ENCODE assay signal across 12 mouse cellular contexts in genomic region chr19:34673476-34673875, GRCm38 (mm10). TPM values are rescaled to one million over a fixed set of nuclear protein-coding genes. Genes with fewer than 3 reads are reported as not detected.
A peak's percentile ranks its signal among the peaks of the same experiment; 100 is the strongest.
DNase-seq lines count a peak whose midpoint lies in the region; ATAC-seq and TF ChIP-seq lines count a peak whose summit lies in the region.
"Had no signal": no experiment of that assay in that cellular context is flagged by ENCODE, and none has a peak within 500 bp of the region (broad histone marks: within the 10 kb centered on the region; RNA-seq: fewer than 3 reads in every experiment).

No protein-coding gene starts in this region.

- H3K27me3 ChIP-seq in ES-Bruce4 (ENCODE audit: control insufficient read depth, insufficient read depth, low read length, poor library complexity, severe bottlenecking), result no peaks in the 10 kb centered on the region; the same call in 1 of the 2 replicates
- H3K27me3 ChIP-seq in cerebellum, adult 2 months (ENCODE audit: control insufficient read depth, insufficient read depth, low read length), result no peaks in the 10 kb centered on the region; the same call in 1 of the 2 replicates
- H3K27me3 ChIP-seq in neural tube, embryonic 15.5 days (replicated peaks), result no peaks in the 10 kb centered on the region
- H3K27me3 ChIP-seq: limb, embryonic 12.5 days; megakaryocyte, embryonic 14.5 days had no signal

- H3K27ac ChIP-seq in ES-Bruce4 (ENCODE audit: insufficient read depth, low read length), result no peak overlapping the region
- H3K27ac ChIP-seq in cerebellum, adult 2 months (ENCODE audit: insufficient read depth, low read length), result no peak overlapping the region
- no peak overlapping the region for H3K27ac ChIP-seq in neural tube, embryonic 15.5 days (replicated peaks)
- H3K27ac ChIP-seq: limb, embryonic 12.5 days had no signal

- no peaks in the 10 kb centered on the region for H3K36me3 ChIP-seq in ES-Bruce4 (ENCODE audit: control insufficient read depth, insufficient read depth, low read length, poor library complexity, severe bottlenecking)
- no peaks in the 10 kb centered on the region for H3K36me3 ChIP-seq in neural tube, embryonic 15.5 days
- H3K36me3 ChIP-seq: limb, embryonic 12.5 days had no signal

- H3K4me1 ChIP-seq in ES-Bruce4 (ENCODE audit: control insufficient read depth, insufficient read depth, low read length), result no peaks in the 10 kb centered on the region
- peaks cover 12% of the 10 kb centered on the region; the same call in 1 of the 2 replicates for H3K4me1 ChIP-seq in cerebellum, adult 2 months (ENCODE audit: control insufficient read depth, insufficient read depth, low read length)
- H3K4me1 ChIP-seq in neural tube, embryonic 15.5 days, result no peaks in the 10 kb centered on the region
- H3K4me1 ChIP-seq: limb, embryonic 12.5 days had no signal

- no peak for ATAC-seq in neural tube, embryonic 15.5 days (ENCODE audit: low FRiP score)
- ATAC-seq: intestine, embryonic 16.5 days had no signal

- no peaks in the 10 kb centered on the region for H3K9me3 ChIP-seq in ES-Bruce4 (replicated peaks; ENCODE audit: control insufficient read depth, insufficient read depth, low read length, poor library complexity, severe bottlenecking)
- H3K9me3 ChIP-seq in neural tube, embryonic 15.5 days (replicated peaks), result no peaks in the 10 kb centered on the region
- H3K9me3 ChIP-seq: limb, embryonic 12.5 days; megakaryocyte, embryonic 14.5 days had no signal

- TF ChIP-seq CTCF in ES-Bruce4 (IDR thresholded peaks at IDR 0.05; ENCODE audit: low read depth, low read length), result no peak
- no peak for TF ChIP-seq CTCF in cerebellum, adult 2 months (IDR thresholded peaks at IDR 0.05; ENCODE audit: borderline replicate concordance, insufficient read depth, low read depth, low read length)

- H3K9ac ChIP-seq in ES-Bruce4 (ENCODE audit: low read depth, poor library complexity, severe bottlenecking), result no peak overlapping the region
- no peak overlapping the region for H3K9ac ChIP-seq in neural tube, embryonic 15.5 days (replicated peaks)
- H3K9ac ChIP-seq: limb, embryonic 12.5 days had no signal

- TF ChIP-seq EP300 in ES-Bruce4 (IDR thresholded peaks at IDR 0.05; ENCODE audit: insufficient read depth, low read depth, low read length), result peak; percentile 77; the same call in 1 of the 2 replicates

- H3K4me3 ChIP-seq in ES-Bruce4 (ENCODE audit: low read depth, low read length), result no peak overlapping the region
- H3K4me3 ChIP-seq in cerebellum, adult 2 months (replicated peaks; ENCODE audit: insufficient read depth, low read depth, low read length), result peak overlapping the region; percentile 30
- H3K4me3 ChIP-seq in neural tube, embryonic 15.5 days (replicated peaks), result no peak overlapping the region
- H3K4me3 ChIP-seq: limb, embryonic 12.5 days; megakaryocyte, embryonic 14.5 days had no signal

- 7% methylated on average over 7 of the region's 7 CpGs for WGBS in cerebellum, adult 2 months
- 64% methylated on average over 7 of the region's 7 CpGs for WGBS in neural tube, embryonic 15.5 days

- no peak for TF ChIP-seq POLR2A in ES-Bruce4 (IDR thresholded peaks at IDR 0.05; ENCODE audit: insufficient read depth, low read length)
- TF ChIP-seq POLR2A in cerebellum, adult 2 months (IDR thresholded peaks at IDR 0.05; ENCODE audit: borderline replicate concordance, insufficient read depth, low read length), result no peak

- peak; percentile 9 for DNase-seq in gastrocnemius, adult 18-20 months (ENCODE audit: low spot score)
- no peak for DNase-seq in gastrocnemius, postnatal 10 days
- DNase-seq in cerebellum, adult 2 months, result peak; percentile 30 to 68
- peak; percentile 48 for DNase-seq in kidney, postnatal 14 days
- no peak for DNase-seq in natural killer cell, adult 2 months (ENCODE audit: low spot score in 2 of 2)
- no peak for DNase-seq in ovary, adult 18-20 months (ENCODE audit: low spot score)

- H3K4me2 ChIP-seq in neural tube, embryonic 15.5 days, result no peak overlapping the region
- H3K4me2 ChIP-seq: limb, embryonic 12.5 days had no signal

RNA-seq across cellular contexts. Expression of gene Ifit1, which starts 32.8 kb away (rescaled TPM):
- total RNA-seq in gastrocnemius, adult 18-20 months (2021), result under 1 TPM; 0.25 to 0.57 TPM
- total RNA-seq in gastrocnemius, postnatal 10 days (2021), result under 1 TPM; 0.09 to 0.12 TPM
- 1.5 and 2.5 TPM in 2 replicates for polyA plus RNA-seq in ES-Bruce4 (2011; ENCODE audit: insufficient read depth, insufficient read length, low read depth, missing spikeins)
- 2.3 and 2.9 TPM in 2 replicates for polyA plus RNA-seq in cerebellum, adult 2 months (2012; rRNA removed)
- 0.63 and 2.0 TPM in 2 replicates for polyA plus RNA-seq in neural tube, embryonic 15.5 days (2015; fragmentation: Nextera tagmentation; extraction: Ambion mirVana)

RNA-seq across cellular contexts. Expression of gene Ifit1bl2, which starts 32.9 kb away (rescaled TPM):
- total RNA-seq in gastrocnemius, adult 18-20 months (2021), result not detected
- under 1 TPM in 1 of 2 experiments, not detected in 1; 0.12 TPM for total RNA-seq in gastrocnemius, postnatal 10 days (2021)
- not detected in 2 replicates for polyA plus RNA-seq in ES-Bruce4 (2011; ENCODE audit: insufficient read depth, insufficient read length, low read depth, missing spikeins)
- polyA plus RNA-seq in cerebellum, adult 2 months (2012; rRNA removed), result 0.16 and 0.20 TPM in 2 replicates
- polyA plus RNA-seq in neural tube, embryonic 15.5 days (2015; fragmentation: Nextera tagmentation; extraction: Ambion mirVana), result 0.38 and 0.41 TPM in 2 replicates
- polyA plus RNA-seq: C2C12 had no signal

Comparison
In these comparisons a context has a peak if more than half of its experiments do, and no peak if none do; other contexts are left out.
1. DNase-seq: peak in gastrocnemius, adult 18-20 months (single experiment), cerebellum, adult 2 months (2 of 2) and kidney, postnatal 14 days (single experiment); none in gastrocnemius, postnatal 10 days (single experiment), natural killer cell, adult 2 months (0 of 2) and ovary, adult 18-20 months (single experiment).